Mouse (Mus musculus): Measurements from ENCODE around the gene Bbs10. TPM values are rescaled to one million over a fixed set of nuclear protein-coding genes. Genes with fewer than 3 reads are reported as not detected.

Bbs10 gene
- 2.7 TPM for polyA plus RNA-seq (2021)

DNA sequence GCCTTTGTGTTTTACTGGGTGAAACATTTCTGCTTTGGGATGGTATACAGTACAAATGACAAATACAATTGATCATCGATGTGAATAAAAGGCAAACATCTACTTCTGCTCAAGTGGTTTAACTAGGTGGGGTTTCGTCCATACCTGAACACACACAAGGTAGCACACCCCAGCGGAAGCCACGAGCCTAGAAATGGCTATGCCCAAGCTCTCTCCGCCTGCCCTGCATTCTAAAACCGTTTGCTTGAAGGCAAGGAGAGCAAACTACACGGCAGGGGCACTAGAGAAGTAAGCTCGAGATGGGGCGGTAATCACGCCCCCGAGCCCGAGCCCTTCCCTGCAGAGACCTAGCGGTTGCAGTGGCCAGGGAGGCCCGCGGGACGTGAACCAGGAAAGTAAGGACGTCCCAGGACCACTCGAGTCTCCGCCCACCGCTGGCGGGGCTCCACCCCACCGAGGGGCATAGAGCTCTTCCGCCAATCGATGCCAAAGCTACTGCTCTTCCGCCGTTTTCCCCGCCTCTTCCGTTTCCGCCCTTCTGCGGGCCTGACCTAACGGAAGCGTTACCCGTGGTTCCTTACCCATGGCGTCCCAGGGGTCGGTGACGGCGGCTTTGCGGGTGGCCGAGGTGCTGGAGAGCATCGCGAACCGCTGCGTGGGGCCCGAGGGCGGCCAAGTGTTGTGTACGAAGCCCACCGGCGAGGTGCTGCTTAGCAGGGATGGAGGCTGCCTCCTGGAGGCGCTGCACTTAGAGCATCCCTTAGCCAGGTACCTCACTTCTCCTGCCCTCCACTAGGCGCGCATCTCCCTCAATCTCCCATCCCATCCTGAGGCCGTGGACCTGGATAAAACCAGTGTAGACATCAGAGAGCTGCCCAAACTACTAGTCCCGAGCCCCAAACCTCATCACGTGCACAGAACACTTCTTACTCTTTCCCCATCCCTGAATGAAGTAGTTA is at the start of gene Bbs10:
Gene Bbs10, plus strand, starts transcription at position 540 of the 959 bp plus-strand sequence.
- ATAC-seq (peak; percentile 96), DNase-seq (ENCODE audit: low read depth, low spot score) (peak; percentile 33)
- in situ Hi-C loops (cut with MboI; ENCODE audit: low pct_unique_long_range_greater_than_20kb) = no loop called here
- peak; percentile 90 for TF ChIP-seq CTCF (IDR thresholded peaks at IDR 0.05)
- ChIA-PET POLR2A (interaction anchor here (0.6 kb wide), 1 partner anchor 62 kb away, joined by 6 read pairs; no protein-coding TSS in a partner anchor), CTCF (interaction anchor here (0.8 to 2.7 kb wide), 8 partner anchors 10 to 204 kb away, joined by 3 to 14 read pairs (median 4); no protein-coding TSS in a partner anchor)
- no peaks in the 10 kb centered on the region for H3K27me3 ChIP-seq

- POLR2A ChIA-PET = no interaction called here
- no peak for DNase-seq (ENCODE audit: low read depth, low spot score)
- H3K27me3 ChIP-seq = no peaks in the 10 kb centered on the region
- no peak for ATAC-seq
- in situ Hi-C loops (cut with MboI; ENCODE audit: low pct_unique_long_range_greater_than_20kb) = no loop called here
- TF ChIP-seq CTCF (IDR thresholded peaks at IDR 0.05) = no peak
- CTCF ChIA-PET = interaction anchor here (1.5 to 2.6 kb wide), 2 partner anchors 11 to 15 kb away, joined by 4 to 7 read pairs; no protein-coding TSS in a partner anchor
These were observed 48.3 kb upstream of the Bbs10 start for GRCm38 (mm10) chr10:111250192-111250591.

GRCm38 (mm10) chr10:111251666-111252065 is 46.8 kb upstream of the Bbs10 start:
- no peak for DNase-seq (ENCODE audit: low read depth, low spot score)
- H3K27me3 ChIP-seq = no peaks in the 10 kb centered on the region
- ChIA-PET CTCF (no interaction called here), POLR2A (no interaction called here)
- no peak for TF ChIP-seq CTCF (IDR thresholded peaks at IDR 0.05)
- ATAC-seq = no peak
- in situ Hi-C loops (cut with MboI; ENCODE audit: low pct_unique_long_range_greater_than_20kb) = no loop called here

- in situ Hi-C loops (cut with MboI; ENCODE audit: low pct_unique_long_range_greater_than_20kb) = no loop called here
- ATAC-seq = no peak
- ChIA-PET POLR2A (no interaction called here), CTCF (interaction anchor here (1.1 kb wide), 1 partner anchor 10 kb away, joined by 3 read pairs; no protein-coding TSS in a partner anchor)
- no peak for DNase-seq (ENCODE audit: low read depth, low spot score)
- H3K27me3 ChIP-seq = no peaks in the 10 kb centered on the region
- no peak for TF ChIP-seq CTCF (IDR thresholded peaks at IDR 0.05)
These were observed 43.3 kb upstream of the Bbs10 start for GRCm38 (mm10) chr10:111255228-111255627.

DNA sequence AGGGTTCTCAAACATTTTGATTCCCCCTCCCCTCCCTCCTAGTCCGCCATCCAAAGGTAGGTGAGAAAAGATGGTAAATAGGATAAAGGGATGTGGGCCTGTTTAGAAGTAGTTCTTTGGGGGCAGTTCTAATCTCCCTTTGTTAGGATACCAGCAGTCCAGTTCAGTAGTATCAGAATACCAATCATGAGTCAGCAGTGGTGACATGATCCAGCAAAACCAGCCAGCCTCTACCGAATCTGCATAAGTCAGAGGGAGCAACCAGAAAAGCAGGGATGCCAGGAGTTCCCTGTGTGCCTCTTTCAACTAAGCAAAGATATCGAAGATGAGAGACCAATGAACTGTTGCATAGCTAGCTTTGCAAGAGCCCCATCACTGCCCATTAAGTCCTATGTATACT is 42.3 kb upstream of the Bbs10 start:
- POLR2A ChIA-PET = no interaction called here
- no peak for DNase-seq (ENCODE audit: low read depth, low spot score)
- CTCF ChIA-PET = interaction anchor here (0.7 to 1.1 kb wide), 2 partner anchors 10 to 11 kb away, joined by 3 read pairs; no protein-coding TSS in a partner anchor
- TF ChIP-seq CTCF (IDR thresholded peaks at IDR 0.05) = no peak
- no peaks in the 10 kb centered on the region for H3K27me3 ChIP-seq
- ATAC-seq = no peak
- in situ Hi-C loops (cut with MboI; ENCODE audit: low pct_unique_long_range_greater_than_20kb) = no loop called here

DNA sequence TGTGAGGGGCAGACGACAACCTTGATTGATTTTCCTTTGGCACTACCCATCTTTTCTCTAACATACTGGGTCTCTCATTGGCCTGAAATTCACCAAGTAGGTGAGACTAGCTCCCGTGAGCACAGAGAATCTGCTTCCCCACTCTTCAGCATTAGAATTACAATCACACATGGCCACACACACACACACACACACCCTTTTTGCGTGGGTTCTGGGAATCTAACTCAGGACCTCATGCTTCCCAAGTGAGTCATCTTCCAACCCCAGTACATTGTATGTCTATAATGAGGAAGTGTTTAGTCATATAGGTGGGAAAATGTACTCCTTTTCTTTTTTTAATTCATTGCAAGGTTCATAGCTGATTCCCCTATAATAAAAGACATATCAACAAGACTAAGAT is 41.1 kb upstream of the Bbs10 start:
- no peaks in the 10 kb centered on the region for H3K27me3 ChIP-seq
- TF ChIP-seq CTCF (IDR thresholded peaks at IDR 0.05) = no peak
- in situ Hi-C loops (cut with MboI; ENCODE audit: low pct_unique_long_range_greater_than_20kb) = no loop called here
- DNase-seq (ENCODE audit: low read depth, low spot score) (no peak), ATAC-seq (no peak)
- ChIA-PET CTCF (interaction anchor here (1.2 to 5.0 kb wide), 3 partner anchors 30 to 216 kb away, joined by 3 to 25 read pairs (median 3); no protein-coding TSS in a partner anchor), POLR2A (interaction anchor here (1.5 kb wide), 1 partner anchor 19 kb away, joined by 3 read pairs; no protein-coding TSS in a partner anchor)

- no peak for ATAC-seq
- CTCF ChIA-PET = interaction anchor here (1.2 to 5.0 kb wide), 4 partner anchors 13 to 215 kb away, joined by 3 to 25 read pairs (median 4); no protein-coding TSS in a partner anchor
- TF ChIP-seq CTCF (IDR thresholded peaks at IDR 0.05) = no peak
These were observed 40.2 kb upstream of the Bbs10 start for GRCm38 (mm10) chr10:111258256-111258655.

DNA sequence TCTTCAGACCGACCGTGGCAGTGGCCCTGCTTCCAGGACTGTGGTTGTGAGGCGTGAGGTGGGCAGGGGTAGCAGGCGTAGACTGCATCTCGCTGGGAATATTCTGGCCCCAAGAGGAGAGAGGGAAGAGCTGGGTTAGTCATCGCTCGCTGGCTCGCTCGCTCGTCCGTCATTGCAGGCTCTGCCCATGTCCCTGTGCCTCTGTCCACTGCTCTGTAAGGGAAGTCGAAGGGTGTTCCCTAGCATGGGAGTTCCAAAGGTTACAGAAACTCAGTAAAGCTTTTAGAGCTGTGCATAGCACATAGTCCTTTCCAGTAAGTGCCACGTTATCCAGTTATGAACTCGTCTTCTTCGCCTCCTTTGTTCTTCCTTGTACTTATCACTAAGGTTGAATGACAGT is 26.8 kb upstream of the Bbs10 start:
- no peaks in the 10 kb centered on the region for H3K27me3 ChIP-seq
- in situ Hi-C loops (cut with MboI; ENCODE audit: low pct_unique_long_range_greater_than_20kb) = no loop called here
- ATAC-seq = no peak
- no peak for TF ChIP-seq CTCF (IDR thresholded peaks at IDR 0.05)
- ChIA-PET CTCF (interaction anchor here (1.3 to 2.1 kb wide), 2 partner anchors 13 to 15 kb away, joined by 4 read pairs; no protein-coding TSS in a partner anchor), POLR2A (no interaction called here)
- DNase-seq (ENCODE audit: low read depth, low spot score) = no peak

More at GRCm38 (mm10) chr10:111258256-111258655, 40.2 kb upstream of the Bbs10 start:
- in situ Hi-C loops (cut with MboI; ENCODE audit: low pct_unique_long_range_greater_than_20kb) = no loop called here
- DNase-seq (ENCODE audit: low read depth, low spot score) = no peak
- POLR2A ChIA-PET = interaction anchor here (1.5 kb wide), 1 partner anchor 20 kb away, joined by 3 read pairs; no protein-coding TSS in a partner anchor
- no peaks in the 10 kb centered on the region for H3K27me3 ChIP-seq

DNA sequence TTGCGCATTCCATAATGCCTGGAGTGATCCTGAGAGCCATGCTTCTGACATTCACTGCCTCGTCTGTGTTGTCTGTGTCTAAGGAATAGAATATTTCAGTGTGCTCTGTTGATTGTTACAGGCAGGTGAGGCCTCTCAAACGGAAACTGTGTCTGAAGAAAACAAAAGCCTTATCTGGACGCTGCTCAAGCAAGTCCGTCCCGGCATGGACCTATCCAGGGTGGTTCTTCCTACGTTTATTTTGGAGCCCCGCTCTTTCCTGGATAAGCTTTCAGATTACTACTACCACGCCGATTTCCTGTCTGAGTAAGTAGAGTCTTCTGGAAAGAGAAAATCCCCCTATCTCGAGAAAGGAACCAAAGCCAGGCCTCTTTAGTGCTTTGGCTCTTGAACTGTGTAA is 25.6 kb upstream of the Bbs10 start:
- ChIA-PET POLR2A (no interaction called here), CTCF (no interaction called here)
- TF ChIP-seq CTCF (IDR thresholded peaks at IDR 0.05) = no peak
- DNase-seq (ENCODE audit: low read depth, low spot score) (no peak), ATAC-seq (no peak)
- in situ Hi-C loops (cut with MboI; ENCODE audit: low pct_unique_long_range_greater_than_20kb) = no loop called here
- H3K27me3 ChIP-seq = no peaks in the 10 kb centered on the region

- in situ Hi-C loops (cut with MboI; ENCODE audit: low pct_unique_long_range_greater_than_20kb) = no loop called here
- ChIA-PET POLR2A (no interaction called here), CTCF (no interaction called here)
- TF ChIP-seq CTCF (IDR thresholded peaks at IDR 0.05) = no peak
- DNase-seq (ENCODE audit: low read depth, low spot score) (no peak), ATAC-seq (no peak)
- H3K27me3 ChIP-seq = no peaks in the 10 kb centered on the region
These were observed 24.9 kb upstream of the Bbs10 start for GRCm38 (mm10) chr10:111273463-111274088.
